Mouse (Mus musculus) urinary bladder, postnatal 14 days (tissue): ENCODE measurements around the gene Nprl2.

Experiments used
- DNase-seq: peaks from one replicate; pipeline ENCODE4 v3.0.0; 2021; ENCODE audit warnings: low spot score

Nprl2 gene

GRCm38 (mm10) chr9:107534408-107535202 lies 7.4 kb upstream of the Nprl2 start:
- DNase-seq, result no peak

- no peak for DNase-seq
Observed at GRCm38 (mm10) chr9:107538231-107538630, 3.8 kb upstream of the Nprl2 start.

- no peak for DNase-seq
Observed at GRCm38 (mm10) chr9:107538711-107539110, 3.3 kb upstream of the Nprl2 start.

GRCm38 (mm10) chr9:107539940-107540339 lies 2.1 kb upstream of the Nprl2 start:
- no peak for DNase-seq

- DNase-seq, result no peak
Observed at GRCm38 (mm10) chr9:107540420-107540819, 1.6 kb upstream of the Nprl2 start.

- no peak for DNase-seq
Observed at GRCm38 (mm10) chr9:107541005-107541404, 1.0 kb upstream of the Nprl2 start.

- no peak for DNase-seq
Observed at GRCm38 (mm10) chr9:107542352-107542686, 293 bp downstream of the Nprl2 start.

GRCm38 (mm10) chr9:107542721-107543120 lies 695 bp downstream of the Nprl2 start:
- DNase-seq, result no peak

- no peak for DNase-seq
Observed at GRCm38 (mm10) chr9:107543299-107543698, 1.3 kb downstream of the Nprl2 start.

- DNase-seq, result no peak
Observed at GRCm38 (mm10) chr9:107544196-107544700, 2.2 kb downstream of the Nprl2 start.

- no peak for DNase-seq
Observed at GRCm38 (mm10) chr9:107544729-107545128, 2.7 kb downstream of the Nprl2 start.

- DNase-seq, result no peak
Observed at GRCm38 (mm10) chr9:107545199-107545598, 3.2 kb downstream of the Nprl2 start.

- peak; percentile 80 for DNase-seq
Observed at GRCm38 (mm10) chr9:107545602-107546001, 3.6 kb downstream of the Nprl2 start.

GRCm38 (mm10) chr9:107547026-107547425 lies 5.0 kb downstream of the Nprl2 start, which contains the start of gene Zmynd10:
Gene Zmynd10, plus strand, starts transcription at chr9:107547298.
- DNase-seq, result peak; percentile 89

- DNase-seq, result no peak
Observed at GRCm38 (mm10) chr9:107547957-107548356, 5.9 kb downstream of the Nprl2 start.

- no peak for DNase-seq
Observed at GRCm38 (mm10) chr9:107548820-107549219, 6.8 kb downstream of the Nprl2 start.

- DNase-seq, result no peak
Observed at GRCm38 (mm10) chr9:107549297-107550074, 7.5 kb downstream of the Nprl2 start.

GRCm38 (mm10) chr9:107550491-107551116 lies 8.6 kb downstream of the Nprl2 start:
- DNase-seq, result no peak

- DNase-seq, result peak; percentile 73
Observed at GRCm38 (mm10) chr9:107551117-107551889, 9.3 kb downstream of the Nprl2 start, which contains the start of gene Rassf1. Gene Rassf1, plus strand, starts transcription at chr9:107551555.

- no peak for DNase-seq
Observed at GRCm38 (mm10) chr9:107551890-107552355, 9.9 kb downstream of the Nprl2 start.

GRCm38 (mm10) chr9:107552690-107553393 lies 10.8 kb downstream of the Nprl2 start:
- no peak for DNase-seq
